Mouse (Mus musculus): ENCODE measurements around the gene Fcgrt. TPM values are rescaled to one million over a fixed set of nuclear protein-coding genes. Genes with fewer than 3 reads are reported as not detected.

The Fcgrt gene
- polyA plus RNA-seq, 1 experiment from 2014 or later, result 38.0 TPM

- 0% methylated on average over 6 of the region's 18 CpGs for WGBS
- no peaks in the 10 kb centered on the region for H3K9me3 ChIP-seq
- H3K4me1 ChIP-seq, result peaks cover 30% of the 10 kb centered on the region
- H3K27ac ChIP-seq (replicated peaks), result peak within 1 kb of the TSS; percentile 99
- peaks cover 35% of the 10 kb centered on the region for H3K36me3 ChIP-seq
- peak within 1 kb of the TSS; percentile 80 for H3K4me3 ChIP-seq
- peak within 1 kb of the TSS; percentile 98 for H3K9ac ChIP-seq
- no peak for ATAC-seq (ENCODE audit: extremely low read depth, insufficient number of reproducible peaks, low FRiP score, low TSS enrichment)
- no peaks in the 10 kb centered on the region for H3K27me3 ChIP-seq (replicated peaks)
- H3K4me2 ChIP-seq, result peak within 1 kb of the TSS; percentile 98
Measured at GRCm38 (mm10) chr7:45052862-45053116, 50.9 kb downstream of the Fcgrt start, which contains the start of gene Prr12. Gene Prr12 (minus strand): TSS chr7:45052881.

DNA sequence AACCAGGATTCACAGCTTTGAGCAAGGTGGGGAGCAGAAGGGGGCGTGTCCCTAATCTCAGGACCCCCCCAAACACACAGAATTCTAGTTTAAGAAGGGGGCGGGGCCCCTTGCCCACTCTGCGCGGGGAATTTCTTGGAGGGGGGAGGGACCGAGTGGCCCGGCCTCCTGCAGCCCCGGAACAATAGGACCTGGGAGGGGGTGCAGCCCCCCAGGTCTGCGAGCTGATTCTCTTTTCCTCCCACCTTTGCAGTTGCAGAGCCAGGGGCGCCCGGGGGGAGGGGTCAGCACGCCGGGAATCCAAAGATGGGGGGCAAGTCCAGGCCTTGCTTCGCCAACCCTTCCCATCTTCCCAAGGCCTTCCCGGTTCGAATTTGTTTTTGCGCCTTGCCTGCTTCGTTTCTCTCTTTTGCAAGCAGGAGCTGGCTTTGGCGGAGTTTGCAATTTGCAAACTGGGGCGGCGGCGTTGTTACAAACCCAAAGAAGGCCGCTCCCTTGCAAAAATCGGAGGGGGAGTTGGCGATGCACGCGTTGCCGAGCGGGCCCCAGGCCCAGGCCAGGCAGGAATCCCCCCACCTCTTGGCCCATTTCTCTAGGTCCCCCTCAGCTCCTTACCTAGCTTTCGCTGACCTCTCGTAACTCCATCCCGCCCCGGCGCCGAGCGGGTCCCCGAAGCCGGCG is 51.3 kb downstream of the Fcgrt start:
- Histone ChIP-seq H3K4me2 (peak overlapping the region; percentile 98), H3K9me3 (no peaks in the 10 kb centered on the region), H3K27ac (replicated peaks) (peak overlapping the region; percentile 99), H3K9ac (peak overlapping the region; percentile 98), H3K4me3 (peak overlapping the region; percentile 80), H3K4me1 (peaks cover 30% of the 10 kb centered on the region), H3K36me3 (peaks cover 39% of the 10 kb centered on the region), H3K27me3 (replicated peaks) (no peaks in the 10 kb centered on the region)
- no peak for ATAC-seq (ENCODE audit: extremely low read depth, insufficient number of reproducible peaks, low FRiP score, low TSS enrichment)
- WGBS, result under 1% methylated on average over 38 of the region's 38 CpGs

DNA sequence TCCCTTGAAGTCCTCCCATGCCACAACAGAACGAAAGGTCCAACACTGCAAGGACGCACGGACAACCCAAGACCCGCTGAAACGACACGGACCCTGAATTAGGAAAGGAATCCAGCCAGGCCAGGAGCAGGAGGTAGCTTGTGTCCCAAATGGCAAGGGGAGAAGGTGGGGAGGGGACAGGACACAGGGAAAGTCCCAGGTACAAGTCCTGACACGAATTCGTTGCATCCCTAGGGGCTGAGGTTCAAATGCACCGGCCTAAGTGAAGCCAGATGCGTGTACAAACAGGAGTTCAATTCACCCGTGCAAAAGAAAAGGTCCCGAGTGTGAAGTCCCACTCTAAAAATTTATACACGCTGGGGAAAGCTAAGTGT is 52.1 kb downstream of the Fcgrt start:
- Histone ChIP-seq H3K4me1 (peaks cover 30% of the 10 kb centered on the region), H3K4me3 (peak overlapping the region; percentile 80), H3K9me3 (no peaks in the 10 kb centered on the region), H3K9ac (peak overlapping the region; percentile 98), H3K27me3 (replicated peaks) (no peaks in the 10 kb centered on the region), H3K27ac (replicated peaks) (peak overlapping the region; percentile 99), H3K4me2 (peak overlapping the region; percentile 98), H3K36me3 (peaks cover 47% of the 10 kb centered on the region)
- WGBS, result 2% methylated on average over 13 of the region's 13 CpGs
- no peak for ATAC-seq (ENCODE audit: extremely low read depth, insufficient number of reproducible peaks, low FRiP score, low TSS enrichment)

DNA sequence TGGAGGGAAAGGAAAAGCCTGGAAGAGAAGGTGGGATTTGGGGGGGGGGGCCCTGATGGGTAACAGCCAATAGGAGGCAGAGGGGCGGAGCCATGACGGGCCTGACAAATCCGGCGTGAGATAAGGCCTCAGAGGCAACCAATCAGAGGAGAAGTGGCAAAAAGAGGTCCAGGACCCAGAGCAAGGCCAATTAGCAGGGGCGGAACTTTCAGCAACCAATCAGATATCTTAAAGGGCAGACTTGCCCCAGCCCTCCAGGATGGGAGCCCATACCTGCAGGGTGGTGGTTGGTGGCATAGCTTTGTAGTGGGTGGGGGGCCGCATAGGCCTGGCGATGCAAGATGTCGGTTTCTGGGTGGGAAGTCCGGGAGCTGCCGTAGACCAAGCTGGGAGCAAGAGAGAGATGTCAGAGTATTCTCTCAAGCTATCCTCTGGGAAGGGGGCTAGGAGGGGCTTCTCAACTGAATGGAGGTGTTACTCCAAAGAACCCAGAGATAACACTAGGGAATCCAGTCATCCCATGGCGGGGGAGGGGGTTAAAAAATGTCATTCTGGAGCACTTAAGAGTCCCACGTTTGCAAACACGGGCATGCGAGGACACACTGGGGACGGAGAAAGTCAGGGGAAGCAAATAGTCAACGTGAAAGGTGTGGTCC is 52.6 kb downstream of the Fcgrt start:
- H3K4me2 ChIP-seq, result peak overlapping the region; percentile 98
- peaks cover 30% of the 10 kb centered on the region for H3K4me1 ChIP-seq
- peak; percentile 9; the same call in 1 of the 2 replicates for ATAC-seq (ENCODE audit: extremely low read depth, insufficient number of reproducible peaks, low FRiP score, low TSS enrichment)
- H3K36me3 ChIP-seq, result peaks cover 52% of the 10 kb centered on the region
- peak overlapping the region; percentile 80 for H3K4me3 ChIP-seq
- peak overlapping the region; percentile 98 for H3K9ac ChIP-seq
- H3K27ac ChIP-seq (replicated peaks), result peak overlapping the region; percentile 99
- no peaks in the 10 kb centered on the region for H3K27me3 ChIP-seq (replicated peaks)
- H3K9me3 ChIP-seq, result no peaks in the 10 kb centered on the region
- WGBS, result 5% methylated on average over 16 of the region's 16 CpGs

DNA sequence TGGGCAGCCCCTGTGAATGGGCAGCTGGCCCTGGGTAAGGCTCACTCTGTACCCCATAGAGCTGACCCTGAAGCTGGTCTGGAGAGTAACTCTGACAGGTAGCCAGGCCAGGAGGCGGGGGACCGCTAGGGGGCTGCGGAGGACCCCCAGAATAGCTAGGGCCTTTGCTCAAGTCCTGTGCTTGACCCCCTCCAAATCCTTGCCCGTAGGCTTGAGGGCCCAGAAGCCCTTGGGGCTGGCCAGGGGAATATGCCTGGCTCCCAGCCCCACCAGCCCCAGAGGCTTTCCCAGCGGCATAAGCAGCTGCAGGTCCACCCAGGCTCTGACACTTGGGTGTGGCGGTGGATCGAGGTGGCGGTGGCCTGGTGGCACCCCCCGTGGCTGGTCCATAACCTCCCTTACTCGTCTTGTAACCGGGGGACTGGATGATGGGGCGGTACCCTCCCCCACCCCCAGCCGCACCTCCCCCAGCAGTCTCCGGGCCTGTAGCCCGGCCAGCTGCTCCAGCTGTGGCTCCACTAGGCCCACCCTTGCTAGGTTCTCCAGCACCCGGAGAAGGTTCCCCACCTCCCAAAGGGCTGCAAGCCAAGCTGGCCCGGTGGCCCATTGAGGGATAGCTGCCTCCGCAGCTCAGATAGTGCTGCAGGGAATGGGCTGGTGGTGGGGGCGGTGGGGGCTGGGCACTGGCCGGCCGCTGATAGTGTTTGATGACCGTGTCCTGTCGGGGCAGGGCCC is 54.6 kb downstream of the Fcgrt start:
- no peak overlapping the region for H3K9ac ChIP-seq
- no peak overlapping the region for H3K27ac ChIP-seq (replicated peaks)
- 93% methylated on average over 23 of the region's 23 CpGs for WGBS
- no peak for ATAC-seq (ENCODE audit: extremely low read depth, insufficient number of reproducible peaks, low FRiP score, low TSS enrichment)
- peaks cover 72% of the 10 kb centered on the region for H3K36me3 ChIP-seq
- H3K4me3 ChIP-seq, result no peak overlapping the region
- H3K4me1 ChIP-seq, result peaks cover 27% of the 10 kb centered on the region
- H3K27me3 ChIP-seq (replicated peaks), result no peaks in the 10 kb centered on the region
- no peaks in the 10 kb centered on the region for H3K9me3 ChIP-seq
- H3K4me2 ChIP-seq, result no peak overlapping the region

DNA sequence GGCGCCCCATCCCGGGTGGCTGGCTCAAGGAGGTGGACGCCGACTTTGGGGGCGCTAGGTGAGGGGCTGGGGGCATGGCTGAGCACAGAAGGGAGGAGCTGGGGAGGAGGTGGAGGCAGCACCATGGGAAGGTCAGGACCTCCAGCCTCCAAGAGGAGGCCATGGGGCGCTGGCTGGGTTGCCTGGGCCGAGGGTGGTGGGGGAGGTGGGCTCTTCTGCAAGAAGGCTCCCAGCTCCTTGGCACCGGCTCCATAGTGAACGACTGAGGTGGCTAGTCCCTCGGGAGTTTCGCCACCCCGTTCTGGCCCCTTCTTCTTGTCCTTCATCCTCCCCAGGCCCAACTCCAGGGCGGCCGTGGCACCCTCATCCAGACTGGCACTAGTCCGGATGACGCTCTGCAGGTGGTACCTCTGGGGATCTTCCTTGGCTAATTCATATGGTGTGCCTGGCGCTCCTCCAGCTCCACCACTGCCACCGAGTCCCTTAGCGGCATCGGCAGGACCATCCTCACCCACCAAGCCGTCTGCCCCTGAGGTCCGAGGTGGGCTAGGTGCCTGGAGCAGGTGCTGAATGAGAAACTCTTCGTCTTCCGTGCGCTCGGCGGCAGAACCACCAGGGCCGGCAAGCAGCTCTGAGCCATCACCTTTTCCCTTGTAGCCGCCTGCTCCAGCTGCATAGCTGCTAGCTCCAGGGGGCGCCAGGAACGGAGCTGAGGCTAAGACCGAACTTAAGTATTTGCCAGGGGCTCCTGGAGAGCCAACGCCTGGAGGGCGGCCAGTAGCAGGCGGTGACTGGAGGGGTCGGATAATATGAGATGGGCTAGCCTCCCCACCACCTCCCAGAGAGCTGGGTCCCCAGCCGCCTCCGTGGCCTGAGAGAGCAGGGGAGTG is 55.4 kb downstream of the Fcgrt start:
- Histone ChIP-seq H3K4me1 (peaks cover 23% of the 10 kb centered on the region), H3K27ac (replicated peaks) (no peak overlapping the region), H3K27me3 (replicated peaks) (no peaks in the 10 kb centered on the region), H3K9ac (no peak overlapping the region), H3K9me3 (no peaks in the 10 kb centered on the region), H3K36me3 (peaks cover 80% of the 10 kb centered on the region), H3K4me2 (no peak overlapping the region), H3K4me3 (no peak overlapping the region)
- ATAC-seq (ENCODE audit: extremely low read depth, insufficient number of reproducible peaks, low FRiP score, low TSS enrichment), result no peak
- 90% methylated on average over 38 of the region's 38 CpGs for WGBS

- Histone ChIP-seq H3K9ac (no peak overlapping the region), H3K4me3 (no peak overlapping the region), H3K4me2 (no peak overlapping the region), H3K36me3 (peaks cover 88% of the 10 kb centered on the region), H3K4me1 (peaks cover 23% of the 10 kb centered on the region), H3K27ac (replicated peaks) (no peak overlapping the region), H3K27me3 (replicated peaks) (no peaks in the 10 kb centered on the region), H3K9me3 (no peaks in the 10 kb centered on the region)
- WGBS, result 91% methylated on average over 14 of the region's 14 CpGs
- ATAC-seq (ENCODE audit: extremely low read depth, insufficient number of reproducible peaks, low FRiP score, low TSS enrichment), result no peak
Measured at GRCm38 (mm10) chr7:45047491-45047890, 56.2 kb downstream of the Fcgrt start.

- Histone ChIP-seq H3K4me2 (no peak overlapping the region), H3K9ac (no peak overlapping the region), H3K27ac (replicated peaks) (no peak overlapping the region), H3K27me3 (replicated peaks) (no peaks in the 10 kb centered on the region), H3K4me3 (no peak overlapping the region), H3K4me1 (peaks cover 22% of the 10 kb centered on the region), H3K36me3 (peaks cover 93% of the 10 kb centered on the region), H3K9me3 (no peaks in the 10 kb centered on the region)
- no peak for ATAC-seq (ENCODE audit: extremely low read depth, insufficient number of reproducible peaks, low FRiP score, low TSS enrichment)
- WGBS, result 95% methylated on average over 26 of the region's 26 CpGs
Measured at GRCm38 (mm10) chr7:45046853-45047350, 56.7 kb downstream of the Fcgrt start.

DNA sequence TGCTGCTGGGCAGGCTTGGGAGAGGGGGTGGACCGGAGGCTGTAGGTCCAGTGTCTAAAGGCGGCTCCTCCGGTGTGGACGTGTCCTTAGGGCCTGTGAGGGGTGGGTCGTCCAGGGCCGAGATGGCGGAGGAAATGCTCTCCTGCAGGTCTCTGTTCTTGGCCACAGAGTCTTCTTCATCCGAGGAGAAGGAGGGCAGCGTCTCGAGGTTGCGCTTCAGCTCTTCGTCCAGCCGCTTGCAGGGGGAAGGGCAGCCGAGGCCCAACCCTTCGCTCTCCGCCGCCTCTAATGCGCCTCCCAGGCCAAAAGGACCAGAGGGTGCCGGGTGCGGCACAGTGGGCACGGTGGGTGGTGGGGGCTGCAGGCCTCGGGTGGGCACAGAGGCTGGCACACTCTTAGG is 57.9 kb downstream of the Fcgrt start:
- H3K9me3 ChIP-seq, result no peaks in the 10 kb centered on the region
- peaks cover 100% of the 10 kb centered on the region for H3K36me3 ChIP-seq
- peaks cover 11% of the 10 kb centered on the region for H3K4me1 ChIP-seq
- H3K4me3 ChIP-seq, result no peak overlapping the region
- H3K27ac ChIP-seq (replicated peaks), result no peak overlapping the region
- no peaks in the 10 kb centered on the region for H3K27me3 ChIP-seq (replicated peaks)
- WGBS, result 91% methylated on average over 22 of the region's 22 CpGs
- H3K4me2 ChIP-seq, result no peak overlapping the region
- no peak for ATAC-seq (ENCODE audit: extremely low read depth, insufficient number of reproducible peaks, low FRiP score, low TSS enrichment)
- H3K9ac ChIP-seq, result no peak overlapping the region

- no peaks in the 10 kb centered on the region for H3K4me1 ChIP-seq
- H3K9ac ChIP-seq, result no peak overlapping the region
- no peaks in the 10 kb centered on the region for H3K9me3 ChIP-seq
- no peak for ATAC-seq (ENCODE audit: extremely low read depth, insufficient number of reproducible peaks, low FRiP score, low TSS enrichment)
- no peak overlapping the region for H3K4me2 ChIP-seq
- peaks cover 100% of the 10 kb centered on the region for H3K36me3 ChIP-seq
- no peaks in the 10 kb centered on the region for H3K27me3 ChIP-seq (replicated peaks)
- no peak overlapping the region for H3K4me3 ChIP-seq
- 91% methylated on average over 12 of the region's 14 CpGs for WGBS
- no peak overlapping the region for H3K27ac ChIP-seq (replicated peaks)
Measured at GRCm38 (mm10) chr7:45043307-45043706, 60.3 kb downstream of the Fcgrt start.
